Mouse (Mus musculus): ENCODE data around the gene Rnf207. TPM values are rescaled to one million over a fixed set of nuclear protein-coding genes. Genes with fewer than 3 reads are reported as not detected.

The Rnf207 gene
- polyA plus RNA-seq, 1 experiment from 2014 or later: 0.32 TPM

GRCm38 (mm10) chr4:152276389-152277347 is 42.1 kb downstream of the Rnf207 start:
- Histone ChIP-seq H3K4me3 (no peak overlapping the region), H3K4me2 (replicated peaks) (no peak overlapping the region), H3K36me3 (peaks cover 15% of the 10 kb centered on the region), H3K9me3 (no peaks in the 10 kb centered on the region), H3K27me3 (peaks cover 55% of the 10 kb centered on the region), H3K4me1 (peaks cover 34% of the 10 kb centered on the region), H3K9ac (no peak overlapping the region), H3K27ac (no peak overlapping the region)
- ATAC-seq (ENCODE audit: low FRiP score, low read depth): no peak
- WGBS: 49% methylated on average over 10 of the region's 10 CpGs

GRCm38 (mm10) chr4:152274681-152275131 is 44.1 kb downstream of the Rnf207 start:
- H3K36me3 ChIP-seq: peaks cover under 1% of the 10 kb centered on the region; the same call in 1 of the 2 replicates
- no peaks in the 10 kb centered on the region for H3K9me3 ChIP-seq
- peak overlapping the region; percentile 93 for H3K4me2 ChIP-seq (replicated peaks)
- ATAC-seq (ENCODE audit: low FRiP score, low read depth): 0 out of 2 replicates have a peak, but pooled peaks have one; percentile 22
- peaks cover 36% of the 10 kb centered on the region for H3K27me3 ChIP-seq
- peak overlapping the region; percentile 71 for H3K4me3 ChIP-seq
- peak overlapping the region; percentile 80; the same call in 1 of the 2 replicates for H3K27ac ChIP-seq
- H3K4me1 ChIP-seq: peaks cover 39% of the 10 kb centered on the region
- WGBS: 2% methylated on average over 20 of the region's 20 CpGs
- peak overlapping the region; percentile 86 for H3K9ac ChIP-seq

GRCm38 (mm10) chr4:152273621-152274236 is 45.1 kb downstream of the Rnf207 start, which contains the start of gene Gpr153:
Gene Gpr153 (plus strand): TSS chr4:152274232.
- H3K4me1 ChIP-seq: peaks cover 39% of the 10 kb centered on the region
- ATAC-seq (ENCODE audit: low FRiP score, low read depth): peak; percentile 74; the same call in 1 of the 2 replicates

GRCm38 (mm10) chr4:152273191-152273590 is 45.6 kb downstream of the Rnf207 start:
- Histone ChIP-seq H3K27ac (peak overlapping the region; percentile 80), H3K9ac (peak overlapping the region; percentile 86; the same call in 1 of the 2 replicates), H3K4me3 (no peak overlapping the region), H3K4me2 (replicated peaks) (peak overlapping the region; percentile 93), H3K4me1 (peaks cover 39% of the 10 kb centered on the region), H3K9me3 (no peaks in the 10 kb centered on the region), H3K27me3 (peaks cover 28% of the 10 kb centered on the region), H3K36me3 (no peaks in the 10 kb centered on the region)
- 31% methylated on average over 3 of the region's 3 CpGs for WGBS
- no peak for ATAC-seq (ENCODE audit: low FRiP score, low read depth)

More at GRCm38 (mm10) chr4:152273621-152274236, 45.1 kb downstream of the Rnf207 start, which contains the start of gene Gpr153:
- peaks cover 28% of the 10 kb centered on the region for H3K27me3 ChIP-seq
- H3K9ac ChIP-seq: peak within 1 kb of the TSS; percentile 86
- H3K4me2 ChIP-seq (replicated peaks): peak within 1 kb of the TSS; percentile 93
- H3K36me3 ChIP-seq: no peaks in the 10 kb centered on the region
- H3K4me3 ChIP-seq: peak within 1 kb of the TSS; percentile 71
- H3K27ac ChIP-seq: peak within 1 kb of the TSS; percentile 80
- 1% methylated on average over 22 of the region's 48 CpGs for WGBS
- H3K9me3 ChIP-seq: no peaks in the 10 kb centered on the region

- 10% methylated on average over 9 of the region's 9 CpGs for WGBS
- Histone ChIP-seq H3K4me1 (peaks cover 39% of the 10 kb centered on the region), H3K27me3 (peaks cover 28% of the 10 kb centered on the region), H3K4me3 (no peak overlapping the region), H3K9ac (0 out of 2 replicates have a peak overlapping the region, but pooled peaks have one; percentile 1), H3K36me3 (no peaks in the 10 kb centered on the region), H3K27ac (peak overlapping the region; percentile 80; the same call in 1 of the 2 replicates), H3K9me3 (no peaks in the 10 kb centered on the region), H3K4me2 (replicated peaks) (peak overlapping the region; percentile 1)
- ATAC-seq (ENCODE audit: low FRiP score, low read depth): no peak
Observed at GRCm38 (mm10) chr4:152272449-152273049, 46.2 kb downstream of the Rnf207 start.

- no peak overlapping the region for H3K4me3 ChIP-seq
- no peaks in the 10 kb centered on the region for H3K36me3 ChIP-seq
- ATAC-seq (ENCODE audit: low FRiP score, low read depth): no peak
- H3K27me3 ChIP-seq: peaks cover 28% of the 10 kb centered on the region
- peaks cover 39% of the 10 kb centered on the region for H3K4me1 ChIP-seq
- H3K9me3 ChIP-seq: no peaks in the 10 kb centered on the region
- H3K4me2 ChIP-seq (replicated peaks): peak overlapping the region; percentile 1; the same call in 1 of the 2 replicates
- WGBS: 48% methylated on average over 7 of the region's 7 CpGs
- H3K9ac ChIP-seq: 0 out of 2 replicates have a peak overlapping the region, but pooled peaks have one; percentile 1
- peak overlapping the region; percentile 80; the same call in 1 of the 2 replicates for H3K27ac ChIP-seq
Observed at GRCm38 (mm10) chr4:152272006-152272405, 46.8 kb downstream of the Rnf207 start.

- no peak overlapping the region; the same call in 1 of the 2 replicates for H3K27ac ChIP-seq
- peaks cover 39% of the 10 kb centered on the region for H3K4me1 ChIP-seq
- ATAC-seq (ENCODE audit: low FRiP score, low read depth): no peak
Observed at GRCm38 (mm10) chr4:152271334-152271733, 47.5 kb downstream of the Rnf207 start.

GRCm38 (mm10) chr4:152270599-152270998 is 48.2 kb downstream of the Rnf207 start:
- H3K9ac ChIP-seq: 0 out of 2 replicates have a peak overlapping the region, but pooled peaks have one; percentile 2
- H3K4me1 ChIP-seq: peaks cover 39% of the 10 kb centered on the region
- no peak for ATAC-seq (ENCODE audit: low FRiP score, low read depth)
- H3K27me3 ChIP-seq: peaks cover 16% of the 10 kb centered on the region
- no peaks in the 10 kb centered on the region for H3K9me3 ChIP-seq
- H3K36me3 ChIP-seq: no peaks in the 10 kb centered on the region
- no peak overlapping the region for H3K4me3 ChIP-seq
- WGBS: 73% methylated on average over 9 of the region's 9 CpGs
- no peak overlapping the region for H3K4me2 ChIP-seq (replicated peaks)
- no peak overlapping the region for H3K27ac ChIP-seq

More at GRCm38 (mm10) chr4:152271334-152271733, 47.5 kb downstream of the Rnf207 start:
- Histone ChIP-seq H3K36me3 (no peaks in the 10 kb centered on the region), H3K9me3 (no peaks in the 10 kb centered on the region), H3K4me3 (no peak overlapping the region), H3K4me2 (replicated peaks) (no peak overlapping the region), H3K9ac (no peak overlapping the region), H3K27me3 (peaks cover 22% of the 10 kb centered on the region)
- 89% methylated on average over 11 of the region's 11 CpGs for WGBS

- H3K9me3 ChIP-seq: no peaks in the 10 kb centered on the region
- H3K4me1 ChIP-seq: peaks cover 33% of the 10 kb centered on the region
- no peak overlapping the region for H3K9ac ChIP-seq
- H3K4me3 ChIP-seq: no peak overlapping the region
- ATAC-seq (ENCODE audit: low FRiP score, low read depth): no peak
- 84% methylated on average over 13 of the region's 13 CpGs for WGBS
- no peak overlapping the region for H3K27ac ChIP-seq
- H3K27me3 ChIP-seq: peaks cover 9% of the 10 kb centered on the region
- H3K36me3 ChIP-seq: no peaks in the 10 kb centered on the region
- H3K4me2 ChIP-seq (replicated peaks): no peak overlapping the region
Observed at GRCm38 (mm10) chr4:152269967-152270366, 48.8 kb downstream of the Rnf207 start.

- H3K9ac ChIP-seq: no peak overlapping the region
- no peak for ATAC-seq (ENCODE audit: low FRiP score, low read depth)
Observed at GRCm38 (mm10) chr4:152267748-152268369, 50.9 kb downstream of the Rnf207 start.

More at GRCm38 (mm10) chr4:152267748-152268369, 50.9 kb downstream of the Rnf207 start:
- H3K36me3 ChIP-seq: no peaks in the 10 kb centered on the region
- no peaks in the 10 kb centered on the region for H3K27me3 ChIP-seq
- WGBS: 72% methylated on average over 13 of the region's 13 CpGs
- no peak overlapping the region for H3K27ac ChIP-seq
- no peaks in the 10 kb centered on the region for H3K9me3 ChIP-seq
- H3K4me3 ChIP-seq: no peak overlapping the region
- H3K4me2 ChIP-seq (replicated peaks): no peak overlapping the region
- peaks cover 28% of the 10 kb centered on the region for H3K4me1 ChIP-seq

Measured in limb, embryonic 13.5 days (tissue).